Mouse (Mus musculus) lung, adult 2 months (tissue): ENCODE data around the gene Jaml.

Experiments
- CTCF ChIP-seq: fragments of 200-500 bp; IDR thresholded peaks from 2 replicates; pipeline ENCODE4 v1.5.1; 2011; ENCODE audit warnings: mild to moderate bottlenecking, low read length, control low read depth; ENCODE audit not compliant: insufficient read depth
- POLR2A ChIP-seq: fragments of 200-500 bp; IDR thresholded peaks from 2 replicates; pipeline ENCODE4 v1.6.1; 2011; ENCODE audit warnings: low read depth, mild to moderate bottlenecking, control low read depth, low read length, borderline replicate concordance; ENCODE audit errors: extremely low read depth

DNA sequence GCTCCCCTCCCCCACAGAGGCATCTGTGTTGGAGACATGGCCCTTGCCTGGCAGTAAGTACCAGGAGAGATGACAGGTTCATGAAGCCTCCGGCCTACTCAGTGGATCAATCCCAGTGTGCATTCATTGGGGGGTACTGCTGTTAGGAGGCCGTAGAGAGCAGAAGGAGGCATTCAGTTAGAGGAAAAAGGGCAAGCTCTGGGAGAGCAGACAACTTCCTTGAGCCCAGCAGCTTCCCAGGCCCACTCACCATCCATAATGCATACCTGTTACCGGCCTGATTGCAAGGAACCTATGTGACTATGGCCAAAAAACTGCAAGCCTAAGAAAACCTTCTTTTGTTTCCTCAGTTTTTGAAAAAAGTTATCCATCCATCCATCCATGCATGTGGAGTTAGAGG lies 44.5 kb upstream of the Jaml start:
- TF ChIP-seq CTCF = no peak
- TF ChIP-seq POLR2A = no peak
